Mouse (Mus musculus) brown adipose tissue, adult 24 weeks (tissue): ENCODE results near the gene Fcho2. TPM values are rescaled to one million over a fixed set of nuclear protein-coding genes. Genes with fewer than 3 reads are reported as not detected.

Experiments used
- H3K27ac ChIP-seq: fragments of 200-500 bp; replicated peaks from 2 replicates; pipeline ENCODE4 v1.5.1; 2012; ENCODE audit warnings: low read depth, mild to moderate bottlenecking, low read length
- H3K4me1 ChIP-seq: fragments of 200-500 bp; 2 replicates; pipeline ENCODE4 v1.6.1; 2012; ENCODE audit warnings: low read length, mixed read lengths; ENCODE audit not compliant: control insufficient read depth, insufficient read depth, insufficient read length
- H3K4me3 ChIP-seq: fragments of 200-500 bp; 2 replicates; pipeline ENCODE4 v1.5.1; 2012; ENCODE audit warnings: low read depth, mild to moderate bottlenecking, low read length, moderate library complexity; ENCODE audit not compliant: insufficient read depth
- polyA plus RNA-seq: library from polyadenylated mRNA; stranded (reverse); fragments of >200 nt; gene quantifications from 2 replicates; pipeline ENCODE4 v1.2.4, GENCODE M21; 2012; ENCODE audit not compliant: missing spikeins, insufficient read depth, insufficient read length

Fcho2 gene
- polyA plus RNA-seq, 1 experiment = 26.9 TPM

- Histone ChIP-seq H3K27ac (no peak overlapping the region), H3K4me1 (no peaks in the 10 kb centered on the region; the same call in 1 of the 2 replicates), H3K4me3 (no peak overlapping the region)
Measured at GRCm38 (mm10) chr13:98768329-98768728, 46.9 kb downstream of the Fcho2 start.

- no peak overlapping the region for H3K27ac ChIP-seq
- no peak overlapping the region for H3K4me3 ChIP-seq
- H3K4me1 ChIP-seq = no peaks in the 10 kb centered on the region
Measured at GRCm38 (mm10) chr13:98761771-98762170, 53.5 kb downstream of the Fcho2 start.

- Histone ChIP-seq H3K4me3 (no peak overlapping the region), H3K4me1 (no peaks in the 10 kb centered on the region), H3K27ac (no peak overlapping the region)
Measured at GRCm38 (mm10) chr13:98755886-98756285, 59.4 kb downstream of the Fcho2 start.

- Histone ChIP-seq H3K4me1 (no peaks in the 10 kb centered on the region), H3K4me3 (no peak overlapping the region), H3K27ac (no peak overlapping the region)
Measured at GRCm38 (mm10) chr13:98744679-98745078, 70.6 kb downstream of the Fcho2 start.

GRCm38 (mm10) chr13:98743829-98744228, 71.4 kb downstream of the Fcho2 start:
- Histone ChIP-seq H3K27ac (no peak overlapping the region), H3K4me3 (no peak overlapping the region), H3K4me1 (no peaks in the 10 kb centered on the region)

GRCm38 (mm10) chr13:98743214-98743613, 72.0 kb downstream of the Fcho2 start:
- no peak overlapping the region for H3K27ac ChIP-seq
- no peak overlapping the region for H3K4me3 ChIP-seq
- H3K4me1 ChIP-seq = no peaks in the 10 kb centered on the region

GRCm38 (mm10) chr13:98738213-98738612, 77.0 kb downstream of the Fcho2 start:
- Histone ChIP-seq H3K27ac (no peak overlapping the region), H3K4me3 (no peak overlapping the region), H3K4me1 (no peaks in the 10 kb centered on the region)

- Histone ChIP-seq H3K27ac (no peak overlapping the region), H3K4me1 (no peaks in the 10 kb centered on the region), H3K4me3 (no peak overlapping the region)
Measured at GRCm38 (mm10) chr13:98733292-98733691, 82.0 kb downstream of the Fcho2 start.

- Histone ChIP-seq H3K4me3 (no peak overlapping the region), H3K27ac (no peak overlapping the region), H3K4me1 (no peaks in the 10 kb centered on the region)
Measured at GRCm38 (mm10) chr13:98729271-98730062, 85.8 kb downstream of the Fcho2 start.

- H3K27ac ChIP-seq = no peak overlapping the region
- H3K4me1 ChIP-seq = no peaks in the 10 kb centered on the region
- no peak overlapping the region for H3K4me3 ChIP-seq
Measured at GRCm38 (mm10) chr13:98726494-98726893, 88.8 kb downstream of the Fcho2 start.

- H3K4me3 ChIP-seq = no peak overlapping the region
- no peak overlapping the region for H3K27ac ChIP-seq
- H3K4me1 ChIP-seq = no peaks in the 10 kb centered on the region
Measured at GRCm38 (mm10) chr13:98723430-98723829, 91.8 kb downstream of the Fcho2 start.

- Histone ChIP-seq H3K27ac (no peak overlapping the region), H3K4me1 (no peaks in the 10 kb centered on the region), H3K4me3 (no peak overlapping the region)
Measured at GRCm38 (mm10) chr13:98722296-98722695, 93.0 kb downstream of the Fcho2 start.

- Histone ChIP-seq H3K4me1 (no peaks in the 10 kb centered on the region), H3K27ac (no peak overlapping the region), H3K4me3 (no peak overlapping the region)
Measured at GRCm38 (mm10) chr13:98716176-98716575, 99.1 kb downstream of the Fcho2 start.

- Histone ChIP-seq H3K4me3 (no peak overlapping the region), H3K4me1 (no peaks in the 10 kb centered on the region), H3K27ac (no peak overlapping the region)
Measured at GRCm38 (mm10) chr13:98715443-98715990, 99.7 kb downstream of the Fcho2 start.

- H3K4me3 ChIP-seq = no peak overlapping the region
- no peaks in the 10 kb centered on the region for H3K4me1 ChIP-seq
- no peak overlapping the region for H3K27ac ChIP-seq
Measured at GRCm38 (mm10) chr13:98710655-98711054, 104.6 kb downstream of the Fcho2 start.

- Histone ChIP-seq H3K27ac (no peak overlapping the region), H3K4me1 (no peaks in the 10 kb centered on the region), H3K4me3 (no peak overlapping the region)
Measured at GRCm38 (mm10) chr13:98710236-98710635, 105.0 kb downstream of the Fcho2 start.
